In the genomic region with DNA sequence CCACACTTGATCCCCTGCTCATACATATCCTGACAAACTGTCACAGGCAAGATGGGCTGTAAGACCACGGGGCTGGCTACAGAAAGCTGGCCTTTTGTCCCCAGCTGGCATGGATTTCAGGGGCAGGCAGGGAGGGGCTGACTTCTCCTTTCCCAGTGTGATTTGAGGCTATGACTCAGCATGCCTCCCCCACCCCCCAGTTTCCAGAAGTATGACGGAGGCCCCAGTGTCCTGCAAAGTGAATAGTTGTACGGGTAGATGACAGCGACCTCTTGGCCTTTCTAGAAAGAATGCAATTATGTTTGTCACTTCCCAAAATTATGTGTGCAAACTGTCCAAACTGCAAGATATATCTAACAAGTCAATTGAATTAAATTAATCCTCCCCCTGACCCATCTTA, we compare ENCODE assay signal across 16 mouse cellular contexts.
A peak's percentile ranks its signal among the peaks of the same experiment; 100 is the strongest.
DNase-seq lines count a peak whose midpoint lies in the region; ATAC-seq lines count a peak whose summit lies in the region.
"Had no signal": no experiment of that assay in that cellular context is flagged by ENCODE, and none has a peak within 500 bp of the region (broad histone marks: within the 10 kb centered on the region; RNA-seq: fewer than 3 reads in every experiment).

No protein-coding gene starts in this region.

- no peak overlapping the region for H3K27ac ChIP-seq in kidney, embryonic 16.5 days (ENCODE audit: low read length)
- no peak overlapping the region for H3K27ac ChIP-seq in midbrain, embryonic 11.5 days (ENCODE audit: low read depth, low read length)
- H3K27ac ChIP-seq: hindbrain, embryonic 14.5 days; limb, embryonic 12.5 days; liver, embryonic 13.5 days; neural tube, embryonic 12.5 days had no signal

- no peak overlapping the region for H3K4me3 ChIP-seq in kidney, embryonic 16.5 days (ENCODE audit: low read length)
- H3K4me3 ChIP-seq in midbrain, embryonic 11.5 days (ENCODE audit: low read depth, low read length), result no peak overlapping the region
- H3K4me3 ChIP-seq: limb, embryonic 12.5 days; liver, embryonic 13.5 days; megakaryocyte, embryonic 14.5 days; neural tube, embryonic 12.5 days had no signal

- H3K27me3 ChIP-seq in kidney, embryonic 16.5 days (ENCODE audit: insufficient read depth, low read length), result no peaks in the 10 kb centered on the region
- no peaks in the 10 kb centered on the region for H3K27me3 ChIP-seq in midbrain, embryonic 11.5 days (ENCODE audit: control insufficient read depth, insufficient read depth, low read length)
- H3K27me3 ChIP-seq: liver, embryonic 13.5 days; megakaryocyte, embryonic 14.5 days; neural tube, embryonic 12.5 days had no signal

- peaks cover 6% of the 10 kb centered on the region; the same call in 1 of the 2 replicates for H3K4me1 ChIP-seq in kidney, embryonic 16.5 days (ENCODE audit: insufficient read depth, low read length)
- no peaks in the 10 kb centered on the region for H3K4me1 ChIP-seq in midbrain, embryonic 11.5 days (ENCODE audit: control insufficient read depth, insufficient read depth, low read length)
- H3K4me1 ChIP-seq: liver, embryonic 13.5 days; megakaryocyte, embryonic 14.5 days; neural tube, embryonic 12.5 days had no signal

- no peak overlapping the region for H3K4me2 ChIP-seq in kidney, embryonic 16.5 days (replicated peaks; ENCODE audit: low read depth, low read length)
- H3K4me2 ChIP-seq in midbrain, embryonic 11.5 days, result no peak overlapping the region
- H3K4me2 ChIP-seq: hindbrain, embryonic 14.5 days; limb, embryonic 12.5 days; liver, embryonic 13.5 days; lung, embryonic 14.5 days; neural tube, embryonic 12.5 days had no signal

- ATAC-seq in kidney, embryonic 16.5 days (ENCODE audit: low FRiP score, low TSS enrichment), result 0 out of 2 replicates have a peak, but pooled peaks have one; percentile 27
- ATAC-seq in monocyte, adult 5-6 weeks (replicated peaks; ENCODE audit: insufficient number of reproducible peaks, low FRiP score, low TSS enrichment, poor library complexity, severe bottlenecking), result no peak
- no peak for ATAC-seq in midbrain, embryonic 11.5 days (ENCODE audit: low FRiP score)

- no peak for DNase-seq in kidney, adult 8-10 months
- peak; percentile 74 for DNase-seq in Muller cell, postnatal 12 days (ENCODE audit: inconsistent ontology term)
- DNase-seq in c-Kit-positive CD71-negative TER-119-negative erythroid progenitor cells, embryonic 14.5 days (ENCODE audit: low read depth), result peak; percentile 14
- DNase-seq in kidney, postnatal 25 days, result peak; percentile 32 to 39
- no peak for DNase-seq in midbrain, embryonic 11.5 days (ENCODE audit: low spot score, missing footprints)
- DNase-seq: cerebellum, adult 9-11 months; gastrocnemius, postnatal 10 days; liver, embryonic 13.5 days; lung, embryonic 14.5 days; thymus, postnatal 25 days had no signal

- 20% methylated on average over 4 of the region's 4 CpGs for WGBS in kidney, embryonic 16.5 days
- WGBS in midbrain, embryonic 11.5 days, result 62% methylated on average over 4 of the region's 4 CpGs

- no peak overlapping the region for H3K9ac ChIP-seq in kidney, embryonic 16.5 days (replicated peaks; ENCODE audit: low read length)
- no peak overlapping the region for H3K9ac ChIP-seq in midbrain, embryonic 11.5 days (ENCODE audit: low read length)
- H3K9ac ChIP-seq: hindbrain, embryonic 14.5 days; limb, embryonic 12.5 days; liver, embryonic 13.5 days; lung, embryonic 14.5 days; neural tube, embryonic 12.5 days had no signal

- no peaks in the 10 kb centered on the region; the same call in 1 of the 2 replicates for H3K9me3 ChIP-seq in kidney, embryonic 16.5 days (ENCODE audit: low read length)
- H3K9me3 ChIP-seq in midbrain, embryonic 11.5 days (ENCODE audit: control insufficient read depth, low read length), result no peaks in the 10 kb centered on the region
- H3K9me3 ChIP-seq: liver, embryonic 13.5 days; neural tube, embryonic 12.5 days had no signal

- H3K36me3 ChIP-seq in kidney, embryonic 16.5 days (ENCODE audit: insufficient read depth, low read length), result no peaks in the 10 kb centered on the region
- no peaks in the 10 kb centered on the region for H3K36me3 ChIP-seq in midbrain, embryonic 11.5 days (ENCODE audit: control insufficient read depth, insufficient read depth, low read length)
- H3K36me3 ChIP-seq: limb, embryonic 12.5 days; liver, embryonic 13.5 days; neural tube, embryonic 12.5 days had no signal

Comparison
In these comparisons a context has a peak if more than half of its experiments do, and no peak if none do; other contexts are left out.
1. DNase-seq: peak in Muller cell, postnatal 12 days (single experiment), c-Kit-positive CD71-negative TER-119-negative erythroid progenitor cells, embryonic 14.5 days (single experiment) and kidney, postnatal 25 days (2 of 2); none in kidney, adult 8-10 months (0 of 2) and midbrain, embryonic 11.5 days (single experiment).